Mouse (Mus musculus): ENCODE results near the gene Cend1.

Cend1 gene

GRCm38 (mm10) chr7:141429310-141429709, at the start of gene Cend1:
Gene Cend1 (minus strand): TSS chr7:141429491.
- DNase-seq = peak; percentile 58 to 79

DNA sequence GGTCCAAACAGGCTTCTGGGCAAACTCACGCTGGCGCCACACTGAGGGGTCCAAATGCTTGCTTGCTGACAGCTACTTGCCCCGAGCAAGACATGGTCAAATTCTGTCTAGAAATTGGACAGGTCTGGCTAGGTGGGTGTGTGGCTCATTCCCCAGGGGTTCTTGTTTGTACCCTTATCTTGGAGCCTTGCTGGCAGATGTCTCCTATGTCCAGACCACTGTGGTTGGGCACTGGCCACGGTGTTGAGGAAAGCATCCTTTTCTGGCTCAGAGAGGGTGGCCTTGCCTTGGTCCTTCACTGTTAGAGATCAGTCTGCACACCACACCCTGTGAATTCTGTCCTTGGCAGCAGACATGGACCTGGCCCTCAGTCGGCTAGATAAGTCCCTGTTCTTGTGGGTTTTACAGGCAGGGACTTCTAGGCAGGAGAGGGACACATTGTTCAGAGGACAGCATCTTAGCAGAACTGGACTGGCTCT, 49.0 kb upstream of the Cend1 start:
- DNase-seq = no peak

DNA sequence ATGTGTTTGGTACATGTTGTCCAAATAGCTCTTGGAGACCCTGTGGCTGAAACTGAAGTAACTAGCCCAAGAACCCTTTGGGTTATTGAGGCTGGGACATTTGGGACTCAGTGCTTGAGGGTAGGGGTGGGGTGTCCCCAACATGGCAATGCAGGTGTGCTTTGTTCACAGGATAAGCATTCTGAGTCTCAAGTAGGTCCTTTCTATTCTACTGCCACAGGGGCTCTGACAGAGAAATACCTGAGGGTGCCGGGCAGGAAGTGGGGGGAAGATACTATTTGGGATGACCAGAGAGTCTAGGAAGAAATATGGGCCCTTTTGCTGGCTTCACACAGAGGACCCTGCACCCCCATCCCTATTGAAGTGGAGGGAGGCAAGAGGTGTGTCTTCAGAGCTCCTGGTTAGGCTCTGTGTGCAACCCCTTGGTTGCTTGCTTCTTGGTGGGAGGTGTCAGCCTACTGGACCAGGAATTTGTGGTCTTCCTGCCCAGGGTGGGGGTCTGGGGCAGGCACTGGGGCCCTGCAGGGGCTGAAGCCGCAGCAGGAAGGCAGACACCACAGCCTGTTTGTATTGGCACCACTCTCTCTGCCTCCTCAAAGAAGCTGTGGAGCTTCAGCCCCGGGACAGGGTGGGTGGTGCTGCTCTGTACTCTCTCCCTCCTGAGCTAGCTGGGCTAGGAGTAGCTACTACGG, 48.4 kb upstream of the Cend1 start:
- peak in 1 of 2 experiments; percentile 60 for DNase-seq

GRCm38 (mm10) chr7:141476981-141477370, 47.7 kb upstream of the Cend1 start:
- DNase-seq = peak in 1 of 2 experiments; percentile 50

DNA sequence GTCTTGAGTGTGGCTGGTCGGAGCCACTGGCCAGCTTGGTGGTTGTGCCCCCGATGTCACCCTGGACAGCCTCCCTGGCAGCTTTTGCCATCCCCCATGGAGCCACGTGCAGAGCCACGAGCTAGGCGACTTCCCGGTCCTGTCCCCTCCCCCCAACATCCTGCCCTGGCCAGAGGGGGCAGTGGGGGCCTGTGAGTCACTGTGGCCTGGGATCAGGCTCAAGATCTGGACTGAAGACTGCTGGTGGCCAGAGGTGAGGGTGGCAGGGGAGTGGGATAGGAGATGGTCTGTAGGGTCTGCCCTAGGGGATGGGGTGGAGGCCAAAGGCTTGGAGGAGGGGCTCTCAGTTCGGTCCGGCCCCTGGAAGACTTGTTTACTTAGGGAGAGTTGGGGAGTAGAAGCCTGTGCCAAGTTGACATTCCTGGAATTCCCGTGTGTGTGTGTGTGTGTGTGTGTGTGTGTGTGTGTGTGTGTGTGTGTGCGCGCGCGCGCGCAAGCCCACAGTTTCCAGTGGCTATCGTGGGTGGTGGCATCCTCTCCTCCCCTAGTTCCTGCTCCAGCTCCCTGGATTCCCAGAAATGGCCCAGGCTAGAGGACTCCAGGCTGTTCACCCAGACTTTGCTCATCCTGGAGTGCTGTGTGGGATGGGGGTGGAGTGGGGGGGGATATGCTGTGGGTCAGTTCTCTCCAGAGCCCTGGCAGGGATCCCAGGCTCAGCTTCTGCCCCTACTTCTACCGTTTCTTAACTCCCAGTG, 47.1 kb upstream of the Cend1 start:
- peak; percentile 92 to 97 for DNase-seq

- DNase-seq = peak in 1 of 2 experiments; percentile 69
These were observed 46.5 kb upstream of the Cend1 start for GRCm38 (mm10) chr7:141475805-141476158.

DNA sequence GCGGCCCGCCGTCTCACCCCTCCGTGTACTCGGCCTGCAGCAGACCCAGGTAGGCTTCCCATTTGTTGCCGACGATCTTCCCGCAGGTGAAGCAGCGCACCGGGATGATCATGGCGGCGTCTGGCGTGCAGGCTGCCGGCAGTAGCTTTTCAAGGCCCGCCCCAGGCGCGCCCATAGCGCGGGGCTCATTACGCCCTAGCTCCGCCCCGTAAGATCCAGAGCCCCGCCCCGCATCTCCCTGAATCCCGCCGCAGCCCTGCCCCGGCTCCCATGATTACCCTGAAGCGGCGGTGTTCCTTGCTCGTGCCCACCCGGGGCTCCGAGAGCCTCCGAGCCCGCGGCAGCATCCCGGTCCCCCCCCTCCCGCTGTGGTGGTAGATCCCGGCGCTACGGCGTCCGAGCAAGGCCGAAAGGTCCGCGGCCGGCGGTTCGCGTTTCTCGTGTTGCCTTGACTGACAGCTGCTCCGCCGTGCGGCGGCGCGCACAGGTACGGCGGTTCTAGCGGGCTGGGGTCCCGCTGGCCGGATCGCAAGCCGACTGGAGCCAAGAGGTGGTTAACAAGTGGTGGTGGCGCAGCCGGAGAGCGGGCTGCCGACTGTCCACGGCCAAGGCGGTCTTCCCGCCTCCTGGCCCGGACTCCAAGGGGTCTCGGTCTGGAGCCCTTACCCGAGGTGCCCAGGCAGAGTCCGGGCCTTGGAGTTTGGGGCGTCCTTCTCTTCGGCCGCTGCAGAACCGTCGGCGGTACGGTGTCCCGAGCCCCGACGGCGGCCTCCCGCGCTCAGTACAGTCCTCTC, 45.9 kb upstream of the Cend1 start, which contains the start of the genes Polr2l and Tspan4:
Polr2l (minus strand) TSS at position 122 of the 794 bp plus-strand sequence.
Tspan4 (plus strand) TSS at position 230 of the 794 bp plus-strand sequence.
- peak; percentile 85 to 93 for DNase-seq

GRCm38 (mm10) chr7:141474160-141474559, 44.9 kb upstream of the Cend1 start:
- DNase-seq = no peak

DNA sequence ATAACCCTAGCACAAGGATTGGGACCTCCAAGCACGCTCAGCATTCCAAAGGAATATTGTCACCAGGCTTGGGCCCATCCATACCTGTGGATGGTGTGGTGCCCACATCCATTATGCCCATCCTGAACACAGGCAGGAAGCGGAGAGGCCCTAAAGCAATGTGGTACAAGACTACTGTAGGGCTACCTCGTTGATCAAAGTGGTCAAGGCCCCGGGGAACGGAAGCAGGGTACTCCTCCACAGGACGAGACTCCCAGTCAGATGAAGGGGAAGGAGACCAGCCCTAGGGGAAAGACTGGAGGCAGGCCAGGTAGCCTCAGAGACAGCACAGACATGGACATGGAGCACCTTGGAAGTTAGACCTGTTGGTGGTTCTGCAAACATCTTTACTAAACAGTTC, 43.5 kb upstream of the Cend1 start:
- DNase-seq = no peak

DNA sequence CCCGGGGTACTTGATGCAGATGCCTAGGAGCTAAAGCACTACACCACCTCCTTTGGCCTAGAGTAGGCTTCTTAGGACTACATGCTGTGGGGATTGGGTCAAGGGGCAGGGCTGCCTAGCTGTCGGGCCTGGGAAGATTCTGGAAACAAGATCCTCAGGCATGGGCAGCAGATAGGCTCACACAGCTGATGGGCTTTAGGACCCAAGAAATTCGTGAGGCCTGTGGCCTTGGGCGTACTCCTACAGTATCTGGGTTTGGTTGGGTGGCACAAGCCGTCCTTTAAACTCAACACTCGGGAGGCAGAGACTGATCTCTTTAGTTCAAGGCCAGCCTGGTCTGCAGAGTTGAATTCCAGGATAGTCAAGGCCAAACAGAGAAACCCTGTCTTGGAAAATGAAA, 42.9 kb upstream of the Cend1 start:
- DNase-seq = no peak

- DNase-seq = peak in 1 of 2 experiments; percentile 36
These were observed 41.9 kb upstream of the Cend1 start for GRCm38 (mm10) chr7:141471236-141471635.

- DNase-seq = peak in 1 of 2 experiments; percentile 41
These were observed 41.3 kb upstream of the Cend1 start for GRCm38 (mm10) chr7:141470637-141470944.

DNA sequence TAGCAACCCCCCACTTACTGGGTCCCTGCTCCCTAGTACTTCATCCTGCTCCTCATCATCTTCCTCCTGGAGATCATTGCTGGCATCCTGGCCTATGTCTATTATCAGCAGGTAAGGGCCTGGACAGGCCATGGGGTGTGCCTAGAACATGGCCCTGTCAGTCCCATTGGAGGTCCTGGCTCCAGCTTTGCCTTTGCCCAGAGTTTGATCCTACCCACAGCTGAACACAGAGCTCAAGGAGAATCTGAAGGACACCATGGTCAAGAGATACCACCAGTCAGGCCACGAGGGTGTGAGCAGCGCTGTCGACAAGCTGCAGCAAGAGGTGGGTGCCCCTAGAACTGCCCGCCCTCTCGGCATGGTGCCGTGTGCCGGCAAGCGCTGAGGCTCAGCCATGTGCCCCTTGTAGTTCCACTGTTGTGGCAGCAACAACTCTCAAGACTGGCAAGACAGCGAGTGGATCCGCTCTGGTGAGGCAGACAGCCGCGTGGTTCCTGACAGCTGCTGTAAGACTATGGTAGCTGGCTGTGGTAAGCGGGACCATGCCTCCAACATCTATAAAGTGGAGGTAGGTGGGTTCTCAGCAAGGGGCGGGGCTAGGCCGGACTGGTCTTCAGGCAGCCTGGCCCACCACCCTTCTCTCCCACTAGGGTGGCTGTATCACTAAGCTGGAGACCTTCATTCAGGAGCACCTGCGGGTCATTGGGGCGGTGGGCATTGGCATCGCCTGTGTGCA, 40.8 kb upstream of the Cend1 start:
- DNase-seq = peak in 1 of 2 experiments; percentile 58

- peak in 1 of 2 experiments; percentile 68 for DNase-seq
These were observed 40.1 kb upstream of the Cend1 start for GRCm38 (mm10) chr7:141469352-141469751.

GRCm38 (mm10) chr7:141468522-141469211, 39.4 kb upstream of the Cend1 start:
- peak; percentile 78 to 87 for DNase-seq

- DNase-seq = peak in 1 of 2 experiments; percentile 72
These were observed 38.9 kb upstream of the Cend1 start for GRCm38 (mm10) chr7:141468164-141468521.

- peak; percentile 91 to 96 for DNase-seq
These were observed 38.1 kb upstream of the Cend1 start, which contains the start of gene Cd151 for GRCm38 (mm10) chr7:141467230-141468030. Gene Cd151 (plus strand): TSS chr7:141467392.

GRCm38 (mm10) chr7:141466607-141467148, 37.4 kb upstream of the Cend1 start:
- peak in 1 of 2 experiments; percentile 44 for DNase-seq

GRCm38 (mm10) chr7:141466045-141466394, 36.7 kb upstream of the Cend1 start:
- peak in 1 of 2 experiments; percentile 58 for DNase-seq

DNA sequence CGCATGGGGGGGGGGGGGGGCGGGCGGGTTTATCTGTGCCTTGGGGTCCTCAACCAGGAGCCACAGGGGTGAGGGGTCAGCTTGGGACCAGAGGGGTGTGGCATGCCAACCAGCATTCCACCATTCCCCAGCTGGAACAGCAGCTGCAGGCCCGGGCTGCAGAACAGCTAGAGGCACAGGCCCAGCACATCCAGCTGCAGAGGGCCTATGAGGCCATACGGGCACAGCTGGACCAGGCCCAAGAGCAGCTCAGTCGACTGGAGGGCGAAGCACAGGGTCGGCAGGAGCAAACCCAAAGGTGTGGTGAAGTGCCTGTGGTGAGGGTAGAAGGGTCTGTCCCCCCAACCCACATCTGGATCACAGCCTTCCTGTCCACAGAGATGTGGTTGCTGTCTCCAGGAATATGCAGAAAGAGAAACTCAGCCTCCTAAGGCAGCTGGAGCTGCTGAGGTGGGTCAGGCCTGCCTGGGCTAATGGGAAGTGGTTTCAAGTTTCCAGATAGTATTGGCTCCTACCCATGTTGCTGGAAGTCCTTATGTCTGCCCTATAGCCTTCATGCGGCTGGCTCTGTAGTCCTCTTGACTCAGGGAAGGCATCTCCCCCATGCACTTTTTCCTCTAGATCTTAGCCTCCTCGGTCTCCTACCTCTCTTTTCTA, 36.2 kb upstream of the Cend1 start:
- peak in 1 of 2 experiments; percentile 59 for DNase-seq

Data from kidney, postnatal 25 days (tissue).